Mouse (Mus musculus): ENCODE measurements at regions not wholly inside any gene's neighbourhood (a gene's known extent, or its start where the extent isn't known, plus 50 kb on each side); places are given as distances from the start of the nearest gene placed in this dataset.
"Not testable (repeated sequence)": the region's sequence is repeated elsewhere in the genome, so short reads cannot be mapped to it uniquely, and the experiment has no call there.

- no peak for DNase-seq
Measured at GRCm38 (mm10) chr12:29050516-29051251, 299.1 kb downstream of the Eipr1 start.

- no peak for DNase-seq
Measured at GRCm38 (mm10) chr12:29054367-29054766, 302.8 kb downstream of the Eipr1 start.

DNA sequence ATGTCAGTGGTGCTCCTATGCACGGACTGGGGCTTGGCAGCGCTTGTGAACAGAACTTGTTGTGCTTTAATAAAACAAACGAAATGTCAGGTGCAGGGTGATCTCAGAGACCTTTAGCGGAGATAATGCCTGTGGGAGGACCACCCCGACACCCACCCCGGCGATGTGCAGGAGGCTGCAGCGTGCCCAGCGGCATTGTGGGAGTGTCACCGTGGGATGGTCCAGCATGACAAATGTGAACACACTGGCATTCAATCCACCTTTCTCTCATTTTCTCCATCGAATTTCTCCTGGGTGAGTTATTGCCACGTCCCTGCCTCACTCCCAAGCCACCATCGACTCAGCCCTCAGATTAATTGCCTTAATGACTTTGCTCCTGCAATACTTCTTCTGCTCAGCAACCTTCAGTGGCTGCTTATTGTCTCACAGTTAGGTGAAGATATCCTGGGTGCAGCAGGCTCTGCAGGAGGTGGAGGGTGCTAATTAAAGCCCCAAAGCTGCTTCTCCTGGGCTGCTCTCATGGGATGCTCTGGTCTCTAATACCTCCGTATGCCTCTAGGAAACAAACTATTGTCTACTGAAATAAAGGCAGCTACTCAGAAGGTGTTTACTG, 310.5 kb downstream of the Eipr1 start:
- no peak for DNase-seq

GRCm38 (mm10) chr12:29062801-29063200, 311.2 kb downstream of the Eipr1 start:
- no peak for DNase-seq

DNA sequence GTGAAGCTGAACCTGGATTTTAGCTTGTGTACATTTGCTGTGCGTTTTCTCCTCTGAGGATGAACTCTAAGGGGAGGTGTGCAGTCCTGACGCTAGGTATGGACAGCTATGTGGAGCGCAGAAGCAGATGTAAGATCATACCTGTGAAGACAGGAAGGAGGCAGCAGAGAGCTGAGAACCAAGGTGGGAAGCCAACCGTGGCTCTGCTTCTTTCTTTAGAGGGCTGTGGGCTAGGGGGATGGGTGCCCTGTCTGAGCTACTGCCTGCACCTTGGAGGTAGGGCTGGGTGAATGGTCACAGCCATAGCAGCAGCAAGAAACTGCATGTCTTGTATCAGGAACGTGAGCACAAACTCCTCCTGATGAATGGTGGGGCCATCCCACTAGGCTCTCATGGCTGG, 316.6 kb downstream of the Eipr1 start:
- DNase-seq: no peak

GRCm38 (mm10) chr12:29075096-29075852, 323.7 kb downstream of the Eipr1 start:
- DNase-seq: no peak

DNA sequence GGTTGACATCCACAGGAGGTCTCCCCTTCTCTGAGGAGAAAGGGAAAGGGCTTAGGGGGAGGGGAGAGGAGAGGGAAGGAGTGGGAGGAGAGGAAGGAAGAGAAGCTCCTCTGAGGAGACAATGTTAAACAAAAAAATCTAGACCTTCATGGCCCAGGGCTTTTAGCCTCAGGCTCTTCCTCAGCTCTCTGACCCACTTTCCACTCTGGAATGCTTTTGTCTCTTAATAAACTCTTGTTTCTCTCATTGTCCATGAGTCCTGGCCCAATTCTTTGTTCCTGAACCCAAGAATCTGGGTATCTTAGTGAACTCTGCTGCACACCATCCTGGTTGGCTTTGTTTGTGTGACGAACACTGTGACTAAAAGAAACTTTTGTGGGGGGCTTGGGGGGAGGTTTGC, 325.0 kb downstream of the Eipr1 start:
- DNase-seq: no peak

GRCm38 (mm10) chr12:29079011-29079410, 327.4 kb downstream of the Eipr1 start:
- DNase-seq: no peak

GRCm38 (mm10) chr12:29083426-29084221, 332.0 kb downstream of the Eipr1 start:
- no peak for DNase-seq

DNA sequence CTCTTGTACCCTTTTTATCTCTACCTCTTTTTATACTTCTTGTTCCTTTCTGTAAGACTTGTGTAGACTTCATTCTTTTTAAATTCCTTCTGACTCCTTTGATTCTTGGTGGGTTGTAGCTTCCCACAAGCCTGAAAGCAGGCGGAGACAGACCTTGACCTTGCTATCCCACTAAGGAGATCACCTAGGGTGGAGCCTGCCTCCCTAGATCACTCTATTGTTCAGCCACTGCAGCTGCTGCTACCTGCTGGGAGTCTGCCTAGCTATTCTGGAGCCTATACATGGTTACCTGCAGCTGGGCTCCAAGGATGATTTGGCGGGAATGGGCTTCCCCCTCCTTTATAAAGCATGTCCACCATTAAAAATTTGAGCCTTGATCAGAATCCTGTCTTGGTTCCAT, 335.6 kb downstream of the Eipr1 start:
- DNase-seq: not testable (repeated sequence)

- DNase-seq: no peak
Measured at GRCm38 (mm10) chr12:29089634-29090033, 338.0 kb downstream of the Eipr1 start.

DNA sequence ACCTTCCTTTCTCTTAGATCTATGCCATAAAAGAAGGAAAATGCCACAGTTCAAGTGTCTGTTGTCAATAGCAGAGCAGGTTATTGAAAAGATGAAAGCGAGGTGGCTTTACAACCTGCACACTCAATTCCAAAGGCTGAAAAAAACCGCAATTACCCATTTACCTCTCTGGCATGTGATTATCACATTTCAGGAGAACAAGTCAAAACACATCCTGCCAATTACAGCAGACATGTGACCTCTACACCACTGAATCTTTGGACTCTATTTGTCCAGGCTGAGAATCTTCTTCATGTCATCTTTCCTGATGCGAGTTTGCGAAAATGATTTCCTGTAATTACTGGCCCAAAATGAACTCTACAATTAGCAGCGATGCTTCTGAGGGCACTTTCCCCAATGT, 338.8 kb downstream of the Eipr1 start:
- DNase-seq: no peak

DNA sequence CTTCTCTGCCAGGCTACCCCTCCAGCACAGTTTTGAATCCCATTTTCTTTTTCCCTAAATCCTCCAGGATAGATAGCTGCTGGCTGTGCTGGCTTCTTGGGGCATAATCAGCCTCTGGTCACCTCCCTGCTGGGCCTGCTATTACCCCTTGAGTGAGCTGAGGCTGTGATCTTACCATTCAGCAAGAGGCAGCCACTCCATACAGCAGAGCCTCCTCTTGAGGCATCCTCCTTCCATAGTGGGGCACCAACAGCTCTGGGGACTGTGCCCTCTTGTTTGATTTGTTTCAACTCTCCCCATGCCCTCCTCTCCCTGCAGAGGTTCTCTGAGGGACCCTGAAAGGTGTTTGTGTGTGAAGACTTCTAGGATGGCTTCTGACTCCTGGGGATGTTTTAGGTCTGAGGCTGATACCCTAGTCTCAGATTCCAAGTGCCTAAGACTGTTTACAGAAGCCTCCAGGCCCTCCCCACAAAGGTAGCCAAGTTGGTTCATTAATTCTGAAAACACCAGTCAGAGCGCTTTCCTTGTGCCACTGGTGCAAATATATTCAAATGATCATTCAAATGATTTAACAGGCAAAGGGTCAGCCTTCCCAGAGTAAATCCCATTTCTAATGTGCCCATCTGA, 343.9 kb downstream of the Eipr1 start:
- no peak for DNase-seq

DNA sequence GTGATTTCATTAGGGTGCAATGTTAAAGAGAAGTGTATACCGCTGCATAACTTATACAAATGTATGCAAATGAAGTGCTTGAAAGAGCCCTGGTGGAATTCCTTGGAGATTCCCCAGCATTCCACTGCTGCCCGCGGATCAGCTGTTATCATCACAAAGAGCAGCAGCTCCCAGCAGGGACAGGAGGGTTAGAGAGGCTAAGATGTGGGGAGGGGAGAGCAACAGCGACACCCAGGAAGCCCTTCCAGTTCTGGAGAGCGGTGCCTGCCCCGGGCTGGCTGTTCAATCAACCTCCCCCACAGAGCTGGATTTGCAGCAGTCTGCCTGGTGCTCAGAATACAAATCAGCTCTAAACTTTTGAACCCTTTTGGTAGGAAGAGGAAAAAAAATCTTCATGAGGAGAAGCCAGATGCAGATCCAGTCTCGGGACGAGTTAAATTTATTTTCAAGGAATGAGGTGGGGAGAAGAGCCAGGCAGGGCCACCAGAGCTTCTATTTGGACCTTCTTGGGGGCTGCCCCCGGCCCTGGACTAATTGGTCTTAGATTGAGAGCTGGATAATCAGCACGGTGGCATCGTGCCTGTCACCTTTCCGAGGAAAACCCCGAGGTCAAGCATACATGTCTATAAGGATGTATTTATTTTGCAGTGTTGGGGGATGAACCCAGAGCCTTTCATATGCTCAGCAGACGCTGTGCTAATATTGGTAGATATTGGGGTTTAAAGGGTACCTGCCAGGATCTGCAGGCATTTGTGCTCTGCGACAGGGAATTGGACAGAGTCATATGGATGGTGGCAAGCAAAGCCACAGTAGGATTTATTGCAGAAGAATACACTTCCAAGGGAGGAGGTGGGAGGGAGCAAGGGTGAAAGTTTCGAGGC, 344.7 kb downstream of the Eipr1 start:
- DNase-seq: no peak

DNA sequence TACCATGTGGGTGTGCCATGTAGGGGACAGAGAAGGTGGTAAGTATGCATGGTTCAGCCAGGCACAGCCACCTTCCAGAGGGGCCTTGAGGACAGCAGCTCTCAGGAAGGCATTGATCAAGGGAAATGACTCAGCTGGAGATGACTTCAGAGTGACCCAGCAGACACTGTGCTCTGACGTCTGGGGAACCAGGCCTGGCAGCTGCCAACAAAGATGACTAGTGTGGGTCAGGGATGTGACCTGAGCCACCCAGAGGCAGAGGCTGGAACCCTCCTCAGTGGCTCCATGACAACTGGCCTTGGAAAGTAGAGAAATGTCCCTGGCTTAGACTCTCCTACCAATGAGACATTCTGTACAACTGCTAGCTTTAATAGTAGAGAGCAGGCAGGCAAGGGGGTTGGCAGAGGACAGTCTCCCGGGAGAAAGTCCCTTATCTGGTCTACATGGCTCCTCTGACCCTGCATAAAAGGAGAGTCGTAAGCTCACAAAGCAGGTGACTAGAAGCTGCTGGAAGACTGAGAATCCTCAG, 348.5 kb downstream of the Eipr1 start:
- DNase-seq: no peak

DNA sequence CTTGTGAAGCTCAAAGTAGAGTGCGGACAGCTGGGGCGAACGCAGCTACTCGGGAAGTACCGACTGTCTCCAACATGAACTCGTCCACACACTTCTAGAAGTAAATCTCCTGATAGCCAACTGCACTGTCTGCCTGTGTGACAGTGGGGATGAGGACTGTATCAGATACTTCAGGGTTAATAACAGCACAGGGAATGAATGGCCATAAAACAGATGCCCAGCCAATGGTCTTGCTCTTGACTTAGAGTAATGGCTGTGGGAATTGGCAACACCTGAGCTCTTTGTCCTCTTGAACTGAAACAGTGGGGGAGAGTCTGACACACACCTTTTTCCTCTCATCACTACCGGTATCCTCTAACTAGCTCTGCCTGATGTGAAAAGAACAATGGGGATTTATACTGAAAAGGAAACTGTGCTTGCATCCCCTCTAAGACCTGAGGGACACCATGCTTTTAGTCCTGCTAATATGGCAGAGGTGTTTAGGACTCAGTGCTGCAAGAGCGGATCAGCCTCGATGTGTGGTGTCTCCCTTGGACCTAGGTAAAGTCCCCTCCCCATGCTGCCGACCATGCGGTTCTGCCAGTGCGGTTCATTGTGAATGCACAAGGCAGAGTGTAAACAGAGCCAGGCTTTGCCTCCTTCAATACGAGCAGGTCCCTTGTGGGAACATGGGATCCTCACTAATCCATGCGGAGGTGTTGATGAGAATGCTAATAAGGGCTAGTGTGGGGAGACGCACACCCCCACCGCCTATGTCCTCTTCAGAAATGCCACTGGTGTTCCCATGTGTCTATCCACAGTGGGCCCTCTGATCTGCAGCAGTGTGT, 355.5 kb downstream of the Eipr1 start:
- DNase-seq: no peak

GRCm38 (mm10) chr12:29107720-29108051, 356.1 kb downstream of the Eipr1 start:
- no peak for DNase-seq

DNA sequence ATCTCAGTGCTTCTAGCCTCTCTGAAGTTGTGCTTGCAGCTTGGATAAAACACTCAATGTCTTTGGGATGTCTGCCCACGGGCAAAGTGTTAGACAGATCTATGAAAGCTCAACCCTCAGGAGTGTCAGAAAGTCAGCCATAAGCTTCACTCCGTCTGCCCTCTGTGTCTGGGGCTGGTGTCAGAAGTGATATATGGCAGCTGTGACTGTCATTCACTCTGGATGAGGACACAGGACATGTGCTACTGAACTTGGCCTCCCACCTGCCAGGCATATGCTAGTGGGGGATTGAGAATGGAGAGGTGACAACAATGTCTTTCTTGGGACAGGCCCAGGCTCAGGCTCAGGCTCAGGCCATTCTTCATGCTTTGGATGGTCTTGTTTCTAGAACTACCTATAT, 366.7 kb downstream of the Eipr1 start:
- no peak for DNase-seq

DNA sequence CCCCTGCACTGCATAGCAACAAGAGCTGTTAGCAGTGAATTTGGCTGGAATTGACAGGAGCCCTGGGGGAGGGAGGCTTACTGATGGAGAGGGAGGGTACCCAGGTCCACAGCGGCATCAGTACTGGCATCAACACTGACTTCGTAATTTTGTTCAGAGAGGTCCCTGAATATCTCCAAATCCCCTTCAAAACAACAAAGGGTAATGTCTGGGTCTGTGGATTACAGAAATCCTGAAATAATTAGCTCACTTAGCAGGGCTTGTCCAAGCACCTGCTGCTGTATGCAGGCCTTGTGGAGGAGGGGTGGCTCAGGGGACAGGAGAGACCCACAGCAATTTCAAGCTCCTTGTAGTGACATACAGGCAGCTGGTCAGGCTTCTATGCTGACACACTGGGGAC, 369.6 kb downstream of the Eipr1 start:
- no peak for DNase-seq

- DNase-seq: no peak
Measured at GRCm38 (mm10) chr12:29122931-29123330, 371.3 kb downstream of the Eipr1 start.
